Mouse (Mus musculus) intestine, embryonic 15.5 days (tissue): ENCODE measurements at regions not wholly inside any gene's neighbourhood (a gene's known extent, or its start where the extent isn't known, plus 50 kb on each side); places are given as distances from the start of the nearest gene placed in this dataset.

ENCODE experiments used
- ATAC-seq: fragments of 200-750 bp; cut with Nextera tagmentation; 2 replicates; pipeline ENCODE4 v1.8.0; 2017; ENCODE audit warnings: moderate TSS enrichment, moderate library complexity
- H3K27ac ChIP-seq: fragments of 300-500 bp; sonication (generic); 2 replicates; pipeline ENCODE4 v1.5.1; 2015; ENCODE audit warnings: mild to moderate bottlenecking, inconsistent platforms
- H3K27me3 ChIP-seq: fragments of 300-500 bp; sonication (generic); replicated peaks from 2 replicates; pipeline ENCODE4 v1.6.1; 2015; ENCODE audit warnings: inconsistent platforms
- H3K36me3 ChIP-seq: fragments of 300-500 bp; sonication (generic); 2 replicates; pipeline ENCODE4 v1.6.1; 2015; ENCODE audit warnings: inconsistent platforms
- H3K4me1 ChIP-seq: fragments of 300-500 bp; sonication (generic); replicated peaks from 2 replicates; pipeline ENCODE4 v1.6.1; 2015; ENCODE audit warnings: inconsistent platforms
- H3K4me2 ChIP-seq: fragments of 300-500 bp; sonication (generic); replicated peaks from 2 replicates; pipeline ENCODE4 v1.6.1; 2015; ENCODE audit warnings: mild to moderate bottlenecking, inconsistent platforms
- H3K4me3 ChIP-seq: fragments of 300-500 bp; sonication (generic); replicated peaks from 2 replicates; pipeline ENCODE4 v1.5.1; 2015; ENCODE audit warnings: inconsistent platforms
- H3K9ac ChIP-seq: fragments of 300-500 bp; sonication (generic); 2 replicates; pipeline ENCODE4 v1.6.1; 2015; ENCODE audit warnings: inconsistent platforms
- H3K9me3 ChIP-seq: fragments of 300-500 bp; sonication (generic); 2 replicates; pipeline ENCODE4 v1.6.1; 2016; ENCODE audit warnings: inconsistent platforms
- WGBS: fragments of 180-500 bp; shearing (Covaris S2); methylation state at CpG from one replicate; pipeline ENCODE4 v1.1.7; 2015; 5-methylcytosine and 5-hydroxymethylcytosine counted together

DNA sequence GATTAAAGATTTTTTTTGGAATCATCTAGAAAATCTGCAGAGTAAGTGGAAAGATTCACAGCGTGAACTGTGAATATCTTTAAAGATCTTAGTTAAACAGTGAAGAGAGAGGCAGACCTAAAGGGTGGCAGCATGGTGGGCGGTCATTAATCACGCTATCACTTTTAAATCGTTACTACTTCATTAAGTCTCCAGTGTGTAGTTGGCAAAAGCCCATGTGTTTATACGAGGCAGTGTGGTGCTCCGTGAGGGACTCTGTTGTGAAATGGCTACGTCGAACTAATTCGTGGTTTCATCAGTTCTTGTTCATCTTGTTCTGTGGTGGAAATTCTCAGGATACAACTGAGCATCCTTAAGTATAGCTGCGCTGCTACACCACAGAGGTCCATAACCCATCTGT, 188.2 kb upstream of the Sox9 start:
- 67% methylated on average over 10 of the region's 10 CpGs for WGBS
- no peak overlapping the region for H3K4me3 ChIP-seq
- no peak for ATAC-seq

GRCm38 (mm10) chr11:112607359-112607758, 174.7 kb upstream of the Sox9 start:
- Histone ChIP-seq H3K9ac (no peak overlapping the region), H3K4me3 (no peak overlapping the region), H3K36me3 (no peaks in the 10 kb centered on the region), H3K9me3 (no peaks in the 10 kb centered on the region), H3K4me2 (no peak overlapping the region), H3K4me1 (no peaks in the 10 kb centered on the region), H3K27ac (no peak overlapping the region), H3K27me3 (no peaks in the 10 kb centered on the region)
- ATAC-seq: no peak
- WGBS: 82% methylated on average over 1 of the region's 1 CpGs

More for the DNA sequence above, 188.2 kb upstream of the Sox9 start:
- Histone ChIP-seq H3K4me2 (no peak overlapping the region), H3K36me3 (no peaks in the 10 kb centered on the region), H3K27ac (no peak overlapping the region), H3K27me3 (no peaks in the 10 kb centered on the region), H3K9ac (no peak overlapping the region), H3K9me3 (no peaks in the 10 kb centered on the region), H3K4me1 (no peaks in the 10 kb centered on the region)

GRCm38 (mm10) chr11:112609277-112609676, 172.7 kb upstream of the Sox9 start:
- H3K27me3 ChIP-seq: no peaks in the 10 kb centered on the region
- no peak overlapping the region for H3K4me2 ChIP-seq
- no peak overlapping the region for H3K27ac ChIP-seq
- no peak overlapping the region for H3K9ac ChIP-seq
- no peak overlapping the region for H3K4me3 ChIP-seq
- no peaks in the 10 kb centered on the region for H3K9me3 ChIP-seq
- 55% methylated on average over 3 of the region's 3 CpGs for WGBS
- no peak for ATAC-seq
- no peaks in the 10 kb centered on the region for H3K4me1 ChIP-seq
- no peaks in the 10 kb centered on the region for H3K36me3 ChIP-seq

DNA sequence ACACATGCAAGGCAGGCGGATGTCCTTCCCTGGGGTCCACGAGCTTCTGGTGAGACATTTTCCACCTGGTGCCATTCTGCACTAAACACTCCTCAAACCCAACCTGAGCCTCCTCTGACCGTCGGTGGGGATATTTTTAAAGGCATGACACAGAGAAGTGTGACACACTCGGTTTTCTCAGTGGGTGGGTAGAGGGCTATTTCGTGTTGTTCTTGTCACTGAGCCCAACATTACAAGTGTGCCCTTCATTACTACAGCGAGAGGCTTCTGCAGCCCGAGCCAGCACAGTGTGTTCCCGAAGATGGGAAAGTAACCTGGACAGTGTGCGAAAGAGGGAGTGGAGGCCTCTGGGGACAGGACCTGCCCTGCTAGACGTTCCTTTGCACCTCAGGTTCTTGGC, 171.0 kb upstream of the Sox9 start:
- no peak for ATAC-seq
- Histone ChIP-seq H3K4me1 (no peaks in the 10 kb centered on the region), H3K4me2 (no peak overlapping the region), H3K36me3 (no peaks in the 10 kb centered on the region), H3K4me3 (no peak overlapping the region), H3K27me3 (no peaks in the 10 kb centered on the region), H3K27ac (no peak overlapping the region), H3K9me3 (no peaks in the 10 kb centered on the region), H3K9ac (no peak overlapping the region)
- WGBS: 68% methylated on average over 11 of the region's 11 CpGs

DNA sequence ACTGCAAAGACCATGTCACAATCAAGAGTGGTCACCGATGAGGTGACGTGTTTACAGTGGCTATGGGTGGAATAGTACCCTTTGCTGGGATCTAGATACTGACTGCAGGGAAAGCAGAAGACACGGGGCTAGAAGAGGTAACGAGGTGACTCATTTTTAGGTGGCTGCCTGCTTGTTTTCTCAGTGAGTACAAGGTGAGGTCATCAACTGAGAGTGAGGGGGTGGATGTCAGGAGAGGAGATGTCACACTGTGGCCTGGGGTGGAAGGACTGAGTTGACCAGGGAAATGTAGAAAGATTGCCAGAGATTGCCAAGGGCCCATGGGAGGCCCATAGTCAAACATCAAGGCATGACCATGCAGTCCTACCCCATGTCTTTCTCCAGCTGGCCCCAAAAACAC, 166.4 kb upstream of the Sox9 start:
- Histone ChIP-seq H3K27me3 (no peaks in the 10 kb centered on the region), H3K4me2 (no peak overlapping the region), H3K27ac (no peak overlapping the region), H3K4me3 (no peak overlapping the region), H3K4me1 (no peaks in the 10 kb centered on the region), H3K9ac (no peak overlapping the region), H3K36me3 (no peaks in the 10 kb centered on the region), H3K9me3 (no peaks in the 10 kb centered on the region)
- WGBS: 87% methylated on average over 4 of the region's 4 CpGs
- no peak for ATAC-seq

- peaks cover 5% of the 10 kb centered on the region for H3K4me1 ChIP-seq
- no peak overlapping the region for H3K9ac ChIP-seq
- no peak overlapping the region for H3K4me3 ChIP-seq
- no peak overlapping the region for H3K27ac ChIP-seq
- H3K4me2 ChIP-seq: no peak overlapping the region
- no peak for ATAC-seq
- H3K27me3 ChIP-seq: no peaks in the 10 kb centered on the region
- WGBS: 78% methylated on average over 2 of the region's 2 CpGs
- H3K36me3 ChIP-seq: no peaks in the 10 kb centered on the region
- no peaks in the 10 kb centered on the region for H3K9me3 ChIP-seq
Observed at GRCm38 (mm10) chr11:112616942-112617341, 165.1 kb upstream of the Sox9 start.

DNA sequence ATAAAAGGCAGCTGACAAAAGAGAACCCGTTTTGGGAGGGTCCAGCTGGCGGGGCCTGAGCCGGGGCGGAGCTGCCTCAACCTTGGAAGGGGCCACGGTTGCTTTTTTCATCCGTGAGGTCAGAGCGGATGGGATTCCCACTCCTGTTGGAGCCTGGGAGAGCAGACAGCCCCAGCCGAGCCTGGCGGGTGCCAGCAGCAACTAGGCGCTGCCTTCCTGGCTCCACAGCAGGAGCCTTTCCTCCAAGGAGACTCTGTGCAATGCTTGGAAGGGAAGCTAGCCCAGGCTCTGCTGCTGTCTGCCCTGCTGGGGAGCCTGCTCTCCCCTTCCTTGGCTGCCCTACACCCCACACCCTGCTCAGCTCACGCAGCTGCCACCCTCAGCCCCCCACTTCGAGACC, 161.1 kb upstream of the Sox9 start:
- H3K4me2 ChIP-seq: peak overlapping the region; percentile 43
- H3K4me1 ChIP-seq: peaks cover 5% of the 10 kb centered on the region
- H3K36me3 ChIP-seq: no peaks in the 10 kb centered on the region
- no peaks in the 10 kb centered on the region for H3K27me3 ChIP-seq
- ATAC-seq: peak; percentile 43; the same call in 1 of the 2 replicates
- no peak overlapping the region; the same call in 1 of the 2 replicates for H3K4me3 ChIP-seq
- WGBS: 13% methylated on average over 12 of the region's 12 CpGs
- H3K27ac ChIP-seq: no peak overlapping the region
- 0 out of 2 replicates have a peak overlapping the region, but pooled peaks have one; percentile 10 for H3K9ac ChIP-seq
- no peaks in the 10 kb centered on the region for H3K9me3 ChIP-seq

GRCm38 (mm10) chr11:112621385-112622120, 160.5 kb upstream of the Sox9 start:
- no peak overlapping the region for H3K9ac ChIP-seq
- H3K4me1 ChIP-seq: peaks cover 5% of the 10 kb centered on the region
- no peaks in the 10 kb centered on the region for H3K27me3 ChIP-seq
- 64% methylated on average over 9 of the region's 9 CpGs for WGBS
- H3K4me2 ChIP-seq: peak overlapping the region; percentile 43; the same call in 1 of the 2 replicates
- no peak overlapping the region for H3K27ac ChIP-seq
- H3K4me3 ChIP-seq: no peak overlapping the region
- H3K36me3 ChIP-seq: no peaks in the 10 kb centered on the region
- H3K9me3 ChIP-seq: no peaks in the 10 kb centered on the region
- no peak for ATAC-seq

GRCm38 (mm10) chr11:112649298-112649697, 132.7 kb upstream of the Sox9 start:
- H3K36me3 ChIP-seq: no peaks in the 10 kb centered on the region
- no peaks in the 10 kb centered on the region for H3K9me3 ChIP-seq
- no peaks in the 10 kb centered on the region for H3K4me1 ChIP-seq
- peak; percentile 49; the same call in 1 of the 2 replicates for ATAC-seq
- no peak overlapping the region for H3K27ac ChIP-seq
- no peaks in the 10 kb centered on the region for H3K27me3 ChIP-seq
- H3K4me3 ChIP-seq: no peak overlapping the region
- 29% methylated on average over 9 of the region's 9 CpGs for WGBS
- no peak overlapping the region for H3K9ac ChIP-seq
- no peak overlapping the region for H3K4me2 ChIP-seq

DNA sequence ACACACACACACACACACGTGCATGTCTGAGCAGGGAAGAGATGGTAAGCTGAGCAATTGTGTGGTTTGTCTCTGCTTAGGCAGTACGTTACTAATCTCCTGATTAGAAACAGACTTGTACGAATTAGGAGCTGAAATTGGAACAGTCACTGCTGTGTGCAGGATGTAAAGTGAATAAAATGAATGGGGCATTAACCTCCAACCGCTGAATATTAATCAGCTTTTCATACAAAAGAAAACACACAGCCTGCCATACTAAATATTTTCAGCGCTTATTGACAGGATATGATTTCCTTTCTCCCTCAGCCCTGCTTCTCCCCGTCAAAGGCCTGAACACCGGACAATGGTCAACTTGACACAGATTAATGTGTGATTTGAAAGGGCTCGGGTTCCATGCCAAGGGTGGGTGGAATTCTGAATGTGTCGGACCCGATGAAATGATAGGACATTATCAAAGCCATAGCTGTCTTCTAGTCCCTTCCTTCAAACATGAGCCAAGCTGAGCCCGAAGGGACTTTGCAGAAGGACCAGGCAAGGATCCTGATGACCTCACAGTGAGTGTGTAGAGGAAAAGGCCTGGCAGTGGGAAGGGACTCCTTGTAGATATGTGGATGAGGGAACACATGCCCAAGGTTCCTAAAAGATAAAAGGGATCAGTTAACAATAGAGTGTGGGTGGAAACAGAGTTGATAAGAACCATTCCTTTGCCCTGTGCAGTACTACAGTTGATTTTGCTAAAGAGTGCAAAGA, 124.4 kb upstream of the Sox9 start:
- Histone ChIP-seq H3K27ac (no peak overlapping the region), H3K36me3 (no peaks in the 10 kb centered on the region), H3K4me1 (no peaks in the 10 kb centered on the region), H3K4me2 (no peak overlapping the region), H3K9me3 (no peaks in the 10 kb centered on the region), H3K9ac (no peak overlapping the region), H3K4me3 (no peak overlapping the region), H3K27me3 (no peaks in the 10 kb centered on the region)
- ATAC-seq: no peak
- 67% methylated on average over 11 of the region's 11 CpGs for WGBS

DNA sequence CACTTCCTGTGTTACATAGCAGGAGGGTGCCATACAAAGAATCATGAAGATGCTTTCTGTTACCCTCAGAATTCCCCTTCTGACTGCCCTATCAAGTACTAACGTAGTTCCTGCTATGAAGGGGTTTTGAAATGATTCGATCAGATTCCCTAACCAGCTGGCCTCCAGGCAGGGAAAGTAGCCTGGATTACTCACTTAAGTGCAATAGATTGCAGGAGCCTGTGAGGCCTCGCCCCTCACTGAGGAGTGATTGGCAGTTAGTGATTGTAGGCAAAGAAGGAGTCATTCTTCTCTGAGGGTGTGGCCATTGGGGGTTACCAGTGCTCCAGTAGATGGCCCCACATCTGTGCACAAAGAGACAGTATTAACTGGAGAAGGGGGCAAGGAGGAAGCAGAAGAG, 122.1 kb upstream of the Sox9 start:
- Histone ChIP-seq H3K4me2 (no peak overlapping the region), H3K4me1 (no peaks in the 10 kb centered on the region), H3K36me3 (no peaks in the 10 kb centered on the region), H3K9ac (no peak overlapping the region), H3K27ac (no peak overlapping the region), H3K4me3 (no peak overlapping the region), H3K9me3 (no peaks in the 10 kb centered on the region), H3K27me3 (no peaks in the 10 kb centered on the region)
- no peak; the same call in 1 of the 2 replicates for ATAC-seq
- 57% methylated on average over 3 of the region's 3 CpGs for WGBS

DNA sequence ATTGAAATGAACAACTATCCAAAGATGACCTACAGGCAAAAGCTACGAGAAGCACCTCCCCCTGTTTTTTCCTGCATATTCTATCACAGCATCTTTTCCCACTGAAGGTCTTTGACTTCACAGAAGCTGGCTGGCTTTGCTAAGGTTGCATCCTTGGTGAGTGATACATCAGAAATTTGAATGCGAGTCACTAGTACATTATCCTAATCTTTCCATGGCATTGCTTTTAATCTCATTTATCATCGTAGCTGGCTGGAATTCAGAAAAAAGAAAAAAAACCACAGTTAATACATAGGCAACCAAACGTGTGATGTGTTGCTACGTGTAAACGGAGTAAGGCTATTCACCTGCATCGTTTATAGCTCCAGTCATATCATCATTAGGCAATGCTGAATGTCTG, 120.6 kb upstream of the Sox9 start:
- no peaks in the 10 kb centered on the region for H3K36me3 ChIP-seq
- H3K27me3 ChIP-seq: no peaks in the 10 kb centered on the region
- H3K9me3 ChIP-seq: no peaks in the 10 kb centered on the region
- H3K27ac ChIP-seq: no peak overlapping the region
- no peaks in the 10 kb centered on the region for H3K4me1 ChIP-seq
- H3K9ac ChIP-seq: no peak overlapping the region
- ATAC-seq: no peak
- H3K4me3 ChIP-seq: no peak overlapping the region
- H3K4me2 ChIP-seq: no peak overlapping the region
- 87% methylated on average over 7 of the region's 7 CpGs for WGBS

GRCm38 (mm10) chr11:112667311-112667710, 114.7 kb upstream of the Sox9 start:
- ATAC-seq: no peak
- WGBS: 85% methylated on average over 7 of the region's 7 CpGs
- no peak overlapping the region for H3K27ac ChIP-seq
- no peak overlapping the region for H3K4me2 ChIP-seq
- no peaks in the 10 kb centered on the region for H3K36me3 ChIP-seq
- H3K4me1 ChIP-seq: no peaks in the 10 kb centered on the region
- H3K9me3 ChIP-seq: no peaks in the 10 kb centered on the region
- no peaks in the 10 kb centered on the region for H3K27me3 ChIP-seq
- no peak overlapping the region for H3K9ac ChIP-seq
- no peak overlapping the region for H3K4me3 ChIP-seq
